Mouse (Mus musculus) midbrain, embryonic 10.5 days (tissue): ENCODE measurements around the gene Pfkp. TPM values are rescaled to one million over a fixed set of nuclear protein-coding genes. Genes with fewer than 3 reads are reported as not detected.

Experiments
- DNase-seq: peaks from one replicate; pipeline ENCODE4 v3.0.0-alpha.2; 2017; ENCODE audit warnings: low spot score
- H3K27ac ChIP-seq: fragments of 300-500 bp; sonication (generic); replicated peaks from 2 replicates; pipeline ENCODE4 v1.5.1; 2016; ENCODE audit warnings: mild to moderate bottlenecking
- H3K27me3 ChIP-seq: fragments of 300-500 bp; sonication (generic); 2 replicates; pipeline ENCODE4 v1.6.1; 2016; ENCODE audit warnings: low read depth, mild to moderate bottlenecking; ENCODE audit not compliant: poor library complexity, severe bottlenecking
- H3K36me3 ChIP-seq: fragments of 300-500 bp; sonication (generic); 2 replicates; pipeline ENCODE4 v1.6.1; 2016; ENCODE audit warnings: mild to moderate bottlenecking, moderate library complexity
- H3K4me1 ChIP-seq: fragments of 300-500 bp; sonication (generic); 2 replicates; pipeline ENCODE4 v1.6.1; 2016
- H3K4me3 ChIP-seq: fragments of 300-500 bp; sonication (generic); 2 replicates; pipeline ENCODE4 v1.5.1; 2016; ENCODE audit warnings: mild to moderate bottlenecking, moderate library complexity
- H3K9me3 ChIP-seq: fragments of 300-500 bp; sonication (generic); replicated peaks from 2 replicates; pipeline ENCODE4 v1.6.1; 2016; ENCODE audit warnings: mild to moderate bottlenecking
- WGBS: fragments of 180-500 bp; shearing (Covaris S2); methylation state at CpG from one replicate; pipeline ENCODE4 v1.1.7; 2016; 5-methylcytosine and 5-hydroxymethylcytosine counted together
- polyA plus RNA-seq: library from polyadenylated mRNA; unstranded; fragments of >200 nt; fragmentation: Nextera tagmentation; extraction: Ambion mirVana; gene quantifications from 2 replicates; pipeline ENCODE4 v1.2.1, GENCODE M21; 2016

The Pfkp gene
- polyA plus RNA-seq, 1 experiment from 2014 or later = 18.0 TPM

DNA sequence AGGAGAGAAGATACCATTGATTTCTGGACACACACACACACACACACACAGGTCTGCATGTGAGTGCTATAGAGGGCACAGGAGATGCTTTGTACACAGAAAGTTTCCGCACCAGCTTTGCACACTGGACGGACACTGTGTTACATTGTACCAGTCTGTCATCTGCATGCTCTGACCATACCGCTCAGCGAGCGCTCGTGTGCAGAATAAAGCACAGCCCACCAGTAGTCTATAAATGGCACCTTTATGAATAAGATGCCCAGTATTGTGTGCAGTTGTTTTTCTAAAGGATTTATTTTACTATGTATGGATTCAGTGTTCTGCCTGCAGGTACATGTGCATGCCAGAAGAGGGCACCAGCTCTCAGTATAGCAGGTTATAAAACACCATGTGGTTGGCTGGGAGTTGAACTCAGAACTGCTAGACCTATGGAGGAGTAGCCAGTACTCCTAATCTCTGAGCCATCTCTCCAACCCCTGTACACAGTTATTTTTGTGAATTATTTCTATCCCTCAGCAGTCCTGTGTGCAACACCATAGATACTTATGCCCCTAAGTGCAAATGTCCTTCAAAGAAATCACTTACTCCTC, 72.6 kb downstream of the Pfkp start:
- no peak overlapping the region for H3K27ac ChIP-seq

DNA sequence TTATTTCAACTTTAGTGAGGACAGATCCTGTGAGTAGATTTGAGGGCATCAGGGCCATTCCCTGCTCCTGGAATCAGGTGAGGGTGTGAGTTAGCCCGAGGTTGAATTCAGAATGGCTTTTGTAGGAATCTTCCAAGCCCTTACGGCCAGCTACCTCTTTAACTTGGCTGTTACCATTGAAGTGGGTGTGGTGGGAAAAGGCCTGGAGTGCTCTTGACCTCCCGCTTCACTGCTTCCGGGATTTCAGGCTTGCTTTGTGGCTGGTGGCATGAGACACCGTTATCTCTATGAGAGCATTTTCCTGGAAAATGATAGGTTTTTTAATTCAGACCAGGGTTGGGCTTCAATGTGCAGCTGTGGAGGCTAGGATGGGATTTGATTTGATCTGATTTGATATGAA, 83.0 kb downstream of the Pfkp start:
- Histone ChIP-seq H3K9me3 (no peaks in the 10 kb centered on the region), H3K4me1 (no peaks in the 10 kb centered on the region), H3K4me3 (no peak overlapping the region), H3K36me3 (peaks cover 100% of the 10 kb centered on the region), H3K27me3 (no peaks in the 10 kb centered on the region), H3K27ac (no peak overlapping the region)
- no peak for DNase-seq
- 95% methylated on average over 5 of the region's 5 CpGs for WGBS

More for the DNA sequence above, 72.6 kb downstream of the Pfkp start:
- WGBS = 97% methylated on average over 6 of the region's 6 CpGs
- DNase-seq = no peak
- Histone ChIP-seq H3K27me3 (no peaks in the 10 kb centered on the region), H3K9me3 (no peaks in the 10 kb centered on the region), H3K4me3 (no peak overlapping the region), H3K4me1 (no peaks in the 10 kb centered on the region), H3K36me3 (peaks cover 99% of the 10 kb centered on the region)

DNA sequence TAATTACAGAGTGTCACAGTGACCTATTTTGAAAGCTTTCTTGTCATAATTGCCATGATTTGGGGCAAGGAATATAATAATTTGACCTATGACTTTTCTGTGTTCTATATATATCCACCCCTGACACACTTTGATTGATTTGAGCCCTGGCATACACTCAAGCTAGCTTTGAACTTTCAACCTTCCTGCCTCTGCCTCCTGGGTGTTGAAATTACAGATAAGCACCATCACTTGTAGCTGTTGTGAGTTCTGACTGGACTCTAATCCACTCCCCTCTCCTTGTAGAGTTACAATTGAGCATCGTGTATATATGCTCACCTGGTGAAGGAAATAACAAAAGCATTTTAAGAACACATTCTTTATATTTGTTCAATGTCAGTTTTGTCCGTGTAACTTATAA, 86.2 kb downstream of the Pfkp start:
- peaks cover 100% of the 10 kb centered on the region for H3K36me3 ChIP-seq
- no peak overlapping the region for H3K4me3 ChIP-seq
- H3K9me3 ChIP-seq = no peaks in the 10 kb centered on the region
- no peak overlapping the region for H3K27ac ChIP-seq
- 97% methylated on average over 2 of the region's 2 CpGs for WGBS
- no peaks in the 10 kb centered on the region for H3K4me1 ChIP-seq
- no peak for DNase-seq
- no peaks in the 10 kb centered on the region for H3K27me3 ChIP-seq

DNA sequence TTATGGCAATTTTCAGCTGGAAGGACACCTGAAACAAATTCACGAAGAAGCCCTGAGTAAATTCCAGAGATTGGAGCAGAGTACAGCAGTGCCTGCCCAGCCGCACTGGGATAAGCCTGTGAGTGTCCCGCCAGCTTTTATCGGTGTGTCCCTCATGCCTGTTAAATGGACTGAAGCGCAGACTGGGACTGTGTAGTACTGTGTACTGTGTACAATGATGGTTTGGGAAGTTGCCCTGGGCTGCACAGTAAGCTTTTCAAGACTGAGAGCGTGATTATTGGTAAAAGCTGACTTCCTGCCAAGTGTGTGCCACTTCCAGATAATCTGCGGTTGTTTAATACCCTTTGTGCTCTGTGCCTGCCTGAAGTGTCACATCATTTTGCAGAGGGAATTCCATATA, 90.8 kb downstream of the Pfkp start:
- H3K36me3 ChIP-seq = peaks cover 99% of the 10 kb centered on the region
- H3K4me1 ChIP-seq = no peaks in the 10 kb centered on the region
- 94% methylated on average over 7 of the region's 7 CpGs for WGBS
- no peaks in the 10 kb centered on the region for H3K9me3 ChIP-seq
- H3K4me3 ChIP-seq = no peak overlapping the region
- DNase-seq = no peak
- no peak overlapping the region for H3K27ac ChIP-seq
- H3K27me3 ChIP-seq = no peaks in the 10 kb centered on the region

DNA sequence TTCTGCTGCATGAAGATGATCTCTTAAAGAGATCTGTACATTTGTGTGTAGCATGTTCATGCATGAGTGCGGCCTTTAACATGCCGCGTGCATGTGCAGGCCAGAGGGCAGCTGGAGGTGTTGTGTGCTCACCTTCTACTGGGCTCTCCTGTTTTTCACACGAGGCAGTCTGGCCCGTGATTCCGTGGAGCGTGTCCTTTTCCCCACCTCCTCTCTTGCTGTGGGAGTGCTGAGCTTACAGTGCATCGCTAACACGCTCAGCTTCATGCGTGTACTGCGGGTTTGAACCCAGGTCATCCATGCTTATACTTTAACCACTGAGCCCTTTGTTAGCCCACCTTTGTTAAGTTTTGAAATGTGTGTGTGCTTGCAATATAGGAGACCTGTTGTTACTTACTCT, 92.9 kb downstream of the Pfkp start:
- Histone ChIP-seq H3K27ac (no peak overlapping the region), H3K9me3 (no peaks in the 10 kb centered on the region), H3K4me1 (no peaks in the 10 kb centered on the region), H3K4me3 (no peak overlapping the region), H3K27me3 (no peaks in the 10 kb centered on the region), H3K36me3 (peaks cover 96% of the 10 kb centered on the region)
- WGBS = 99% methylated on average over 11 of the region's 11 CpGs
- DNase-seq = no peak

DNA sequence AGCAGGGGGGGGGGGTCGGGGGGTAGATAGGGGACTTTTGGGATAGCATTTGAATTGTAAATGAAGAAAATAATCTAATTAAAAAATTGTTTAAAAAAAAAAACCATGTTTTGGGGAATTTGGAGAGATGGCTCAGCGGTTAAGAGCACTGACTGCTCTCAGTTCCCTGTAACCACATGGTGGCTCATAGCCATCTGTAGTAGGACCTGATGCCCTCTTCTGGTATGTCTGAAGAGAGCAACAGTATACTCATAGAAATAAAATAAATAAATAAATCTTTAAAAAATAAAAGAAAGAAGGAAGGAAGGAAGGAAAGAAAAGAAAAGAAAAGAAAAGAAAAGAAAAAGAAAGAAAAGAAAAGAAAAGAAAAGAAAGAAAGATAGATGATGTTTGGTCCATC, 94.9 kb downstream of the Pfkp start:
- WGBS = 83% methylated on average over 2 of the region's 2 CpGs

DNA sequence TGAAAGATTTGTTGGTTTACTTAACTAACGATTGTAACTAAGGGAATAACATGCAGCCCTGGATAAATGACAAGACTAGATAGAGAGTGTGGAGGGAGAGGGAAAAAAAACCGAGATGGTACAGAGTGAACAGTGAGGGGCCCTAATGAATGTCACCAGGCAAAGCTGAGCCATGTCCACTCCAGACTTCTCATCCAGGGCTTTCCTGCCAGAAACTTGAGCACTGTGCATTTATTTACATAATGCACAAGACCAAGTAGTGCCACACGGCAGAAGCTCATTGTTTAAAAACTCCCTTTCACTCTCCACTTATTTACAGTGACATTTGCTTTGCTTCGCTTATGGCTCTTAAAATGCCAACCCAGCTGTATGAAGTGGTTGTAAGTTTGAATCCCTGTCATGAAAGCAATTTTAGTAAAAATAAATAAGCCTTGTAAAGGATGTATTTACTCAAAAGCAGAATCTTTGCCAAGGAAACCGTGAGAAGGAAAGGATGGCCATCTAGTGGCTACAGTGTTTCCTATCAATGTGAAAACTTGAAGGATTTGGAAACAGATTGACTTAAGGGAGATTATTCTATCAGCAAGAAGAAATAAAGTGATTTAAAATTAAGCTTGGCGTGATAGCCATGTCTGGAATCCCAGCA, 113.2 kb downstream of the Pfkp start:
- Histone ChIP-seq H3K27me3 (no peaks in the 10 kb centered on the region), H3K4me1 (no peaks in the 10 kb centered on the region), H3K4me3 (no peak overlapping the region), H3K9me3 (no peaks in the 10 kb centered on the region), H3K36me3 (no peaks in the 10 kb centered on the region), H3K27ac (no peak overlapping the region)
- no peak for DNase-seq
- WGBS = 61% methylated on average over 6 of the region's 6 CpGs

More for the DNA sequence above, 94.9 kb downstream of the Pfkp start:
- Histone ChIP-seq H3K27me3 (no peaks in the 10 kb centered on the region), H3K4me1 (peaks cover 11% of the 10 kb centered on the region), H3K36me3 (peaks cover 90% of the 10 kb centered on the region), H3K27ac (no peak overlapping the region), H3K4me3 (no peak overlapping the region), H3K9me3 (no peaks in the 10 kb centered on the region)
- no peak for DNase-seq

DNA sequence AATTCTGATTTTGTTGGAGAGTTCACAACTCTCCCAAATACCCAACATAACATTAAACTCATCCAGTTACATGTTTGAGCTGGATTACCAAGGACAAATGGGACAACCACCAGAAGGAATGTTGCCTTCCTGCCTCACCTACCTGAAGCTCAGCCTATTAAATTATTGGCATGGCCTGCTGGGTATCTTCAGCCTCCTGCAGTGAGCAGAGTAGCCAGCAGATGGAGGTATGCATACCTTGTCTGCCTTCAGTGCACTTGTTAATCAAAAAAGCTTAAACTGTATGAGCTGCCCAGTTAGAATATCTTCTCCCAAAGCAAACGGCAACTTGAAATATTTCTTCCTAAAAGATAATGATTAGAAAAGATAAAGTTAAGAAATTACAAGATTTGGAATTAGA, 115.9 kb downstream of the Pfkp start:
- H3K27me3 ChIP-seq = no peaks in the 10 kb centered on the region
- no peaks in the 10 kb centered on the region for H3K4me1 ChIP-seq
- H3K4me3 ChIP-seq = no peak overlapping the region
- no peak overlapping the region for H3K27ac ChIP-seq
- DNase-seq = no peak
- H3K36me3 ChIP-seq = no peaks in the 10 kb centered on the region
- no peaks in the 10 kb centered on the region for H3K9me3 ChIP-seq
- 87% methylated on average over 1 of the region's 1 CpGs for WGBS

Other genes starting within 250 kb of the Pfkp start
- 101 and 104 TPM in 2 replicates for gene Pitrm1, start 100.6 kb downstream of the Pfkp start, polyA plus RNA-seq